Mouse (Mus musculus): ENCODE measurements around the gene Irx4.

Gene Irx4

DNA sequence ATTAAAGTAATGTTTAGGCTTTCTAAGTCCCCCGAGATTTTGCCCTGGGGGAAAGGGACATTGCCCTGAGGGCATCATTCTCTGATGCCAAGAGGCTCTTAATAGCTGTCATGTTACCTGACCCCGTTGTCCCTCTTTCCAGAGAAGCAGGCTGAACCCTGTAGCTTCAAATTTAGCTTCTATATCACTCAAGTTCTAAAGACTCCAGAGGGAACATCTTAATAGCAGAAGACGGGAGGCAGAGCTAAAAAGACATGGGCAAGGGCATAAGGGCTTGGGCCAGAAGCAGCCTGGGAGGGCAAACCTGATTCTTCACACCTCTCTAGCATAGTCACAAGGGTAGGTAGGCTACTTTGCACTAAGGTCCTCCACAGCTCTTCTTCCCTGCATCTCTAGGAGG is 9.6 kb downstream of the Irx4 start:
- DNase-seq (ENCODE audit: low read depth, low spot score) = no peak

DNA sequence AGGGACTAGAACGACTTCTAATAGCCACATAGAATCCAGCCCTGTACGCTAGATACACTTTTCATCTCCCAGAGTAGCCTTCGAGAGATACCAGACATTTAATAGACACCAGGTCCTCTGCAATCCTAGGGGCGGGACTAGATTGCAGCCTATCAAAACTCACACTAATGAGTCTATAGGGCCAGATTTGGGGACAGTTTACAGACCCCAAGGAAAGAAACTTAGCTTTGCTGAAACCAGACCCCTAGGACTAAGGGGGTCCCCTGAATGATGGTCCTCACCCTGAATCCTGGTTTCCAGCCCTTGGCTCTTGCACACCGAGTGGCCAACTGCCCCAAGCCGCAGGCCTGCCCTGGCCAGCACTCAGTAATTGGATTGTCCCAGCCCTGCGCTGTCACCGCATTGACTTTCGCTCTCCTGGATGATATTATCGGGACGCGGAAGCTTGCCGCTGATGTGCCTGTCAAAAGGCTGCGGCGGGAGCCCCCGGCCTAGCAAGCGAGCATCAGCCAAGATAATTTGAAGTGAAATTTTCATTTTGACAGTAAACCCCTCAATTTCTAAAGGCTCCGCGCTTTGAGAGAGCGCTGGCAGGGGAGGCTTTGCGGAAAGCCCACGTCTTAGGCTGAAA is 10.3 kb downstream of the Irx4 start:
- DNase-seq (ENCODE audit: low read depth, low spot score) = no peak

GRCm38 (mm10) chr13:73271336-73272242 is 11.3 kb downstream of the Irx4 start:
- no peak for DNase-seq (ENCODE audit: low read depth, low spot score)

DNA sequence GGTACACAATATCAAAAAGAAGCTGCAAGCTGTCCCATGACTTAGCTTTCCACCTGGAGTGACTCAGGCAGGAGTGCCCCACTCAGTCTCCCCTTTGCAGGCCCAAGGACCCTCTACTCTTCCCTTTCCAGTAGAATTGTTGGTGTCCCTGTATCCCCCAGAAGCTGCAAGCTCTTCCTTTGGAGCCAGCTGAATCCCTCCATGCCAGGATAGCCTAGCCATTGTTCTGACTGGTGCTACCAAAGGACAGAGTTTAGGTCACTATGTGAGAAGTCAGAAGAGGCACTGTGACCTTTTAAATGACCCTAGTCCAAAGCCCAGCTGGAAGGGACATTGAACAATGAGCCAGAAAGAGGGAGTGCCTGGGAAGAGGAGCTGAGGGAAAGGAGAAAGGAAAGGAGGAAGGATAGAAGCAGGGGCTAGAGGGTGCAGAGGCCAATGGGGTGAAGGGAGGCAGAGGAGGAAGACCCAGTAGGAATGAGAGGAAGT is 12.6 kb downstream of the Irx4 start:
- no peak for DNase-seq (ENCODE audit: low read depth, low spot score)

DNA sequence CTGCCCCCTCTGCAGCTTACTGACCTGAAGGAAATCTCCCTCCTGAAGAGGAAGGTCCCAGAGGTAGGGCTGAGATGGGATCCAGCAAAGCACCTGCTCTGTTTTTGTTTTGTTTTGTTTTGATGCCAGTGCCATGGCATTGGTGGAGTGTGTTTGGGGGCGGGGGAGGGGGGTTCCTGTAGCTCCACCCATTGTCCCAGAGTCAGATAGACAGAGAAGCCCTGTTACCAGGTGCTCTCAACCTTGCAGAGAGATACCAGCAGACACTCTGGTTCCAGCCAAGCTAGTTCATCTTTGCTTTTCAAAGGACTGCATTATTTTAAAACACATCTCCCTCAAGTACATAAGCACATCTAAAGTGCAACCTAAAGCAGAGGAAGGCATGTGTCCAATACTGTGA is 13.3 kb downstream of the Irx4 start:
- no peak for DNase-seq (ENCODE audit: low read depth, low spot score)

GRCm38 (mm10) chr13:73277361-73277760 is 17.1 kb downstream of the Irx4 start:
- DNase-seq (ENCODE audit: low read depth, low spot score) = no peak

DNA sequence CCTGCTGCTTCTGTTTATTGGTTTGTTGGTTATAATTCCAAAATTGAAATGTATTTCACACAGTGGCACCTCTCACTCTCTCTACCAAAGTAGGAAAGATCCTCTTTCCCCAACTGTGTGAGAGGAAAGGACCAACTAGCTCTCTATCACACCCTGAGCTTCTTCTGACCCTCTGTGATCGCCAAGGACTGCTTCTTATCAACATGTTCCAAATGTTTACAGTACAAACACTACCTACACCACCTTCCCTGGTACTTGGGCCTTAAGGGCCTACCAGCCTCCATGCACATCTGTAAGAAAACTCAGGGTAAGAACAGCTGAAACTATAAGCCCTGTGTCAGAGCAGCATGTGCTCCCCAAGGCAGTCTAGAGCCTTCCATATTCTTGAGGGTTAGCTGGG is 17.5 kb downstream of the Irx4 start:
- DNase-seq (ENCODE audit: low read depth, low spot score) = no peak

GRCm38 (mm10) chr13:73279196-73279595 is 18.9 kb downstream of the Irx4 start:
- no peak for DNase-seq (ENCODE audit: low read depth, low spot score)

GRCm38 (mm10) chr13:73282407-73282806 is 22.1 kb downstream of the Irx4 start:
- DNase-seq (ENCODE audit: low read depth, low spot score) = no peak

DNA sequence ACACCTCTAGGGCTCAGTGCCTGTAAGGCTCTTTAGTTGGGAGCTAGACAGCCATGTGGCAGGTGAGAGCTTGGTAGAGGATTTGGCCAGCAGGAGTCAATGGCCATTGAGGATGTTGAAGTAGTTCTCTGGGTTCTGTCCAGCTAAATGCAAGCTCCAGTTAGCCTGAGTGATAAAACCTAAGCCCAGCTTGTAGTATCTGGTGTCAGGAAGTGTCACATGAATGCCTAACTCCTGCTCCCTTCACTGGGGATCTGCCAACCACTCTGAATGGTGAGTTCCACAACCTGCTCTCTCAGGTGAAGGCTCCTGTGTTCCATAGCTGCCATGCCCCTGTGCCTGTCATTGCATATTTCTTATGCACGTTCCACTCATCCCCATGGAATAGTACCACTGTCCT is 23.3 kb downstream of the Irx4 start:
- no peak for DNase-seq (ENCODE audit: low read depth, low spot score)

- DNase-seq (ENCODE audit: low read depth, low spot score) = no peak
Observed at GRCm38 (mm10) chr13:73290206-73290605, 29.9 kb downstream of the Irx4 start.

DNA sequence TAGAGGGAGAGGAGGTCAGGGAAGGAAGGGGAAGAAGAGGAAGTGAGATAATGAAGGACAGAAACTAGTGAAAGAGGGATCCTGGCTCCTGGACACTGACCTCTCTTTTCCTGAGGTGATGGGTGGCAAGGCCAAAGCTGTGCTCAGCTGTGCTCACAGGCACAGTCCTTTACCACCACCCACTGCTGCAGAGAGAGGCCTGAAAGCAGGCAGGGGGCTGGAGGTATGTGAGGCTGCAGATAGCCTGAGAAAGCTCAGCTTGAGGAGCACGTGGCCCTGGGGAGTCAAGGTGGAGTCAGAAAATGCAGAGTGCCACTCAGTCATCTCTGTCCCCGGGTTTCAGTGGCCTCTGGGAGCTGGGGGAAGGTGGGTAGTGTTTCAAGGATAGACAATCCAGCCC is 30.8 kb downstream of the Irx4 start:
- DNase-seq (ENCODE audit: low read depth, low spot score) = no peak

DNA sequence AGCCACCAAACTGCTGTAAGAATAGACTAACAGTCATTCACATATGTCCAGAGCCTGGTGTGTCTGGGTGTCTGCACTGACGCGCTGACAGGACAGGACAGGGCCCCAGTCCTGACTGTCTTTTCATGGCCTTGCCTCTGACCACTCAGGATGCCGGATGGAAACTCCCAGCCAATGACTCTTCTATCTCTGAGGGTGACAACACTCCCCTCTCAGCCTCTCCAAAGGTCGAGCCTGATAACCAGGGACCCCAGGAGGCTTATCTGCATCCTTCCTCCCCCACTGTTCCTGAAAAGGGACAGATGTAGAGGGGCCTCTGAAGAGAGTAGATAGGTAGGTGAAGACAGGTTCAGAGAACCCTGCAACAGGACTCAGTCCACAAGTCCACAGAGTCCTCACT is 38.4 kb downstream of the Irx4 start:
- DNase-seq (ENCODE audit: low read depth, low spot score) = no peak

GRCm38 (mm10) chr13:73299322-73299721 is 39.0 kb downstream of the Irx4 start:
- no peak for DNase-seq (ENCODE audit: low read depth, low spot score)

GRCm38 (mm10) chr13:73304729-73305128 is 44.5 kb downstream of the Irx4 start:
- DNase-seq (ENCODE audit: low read depth, low spot score) = no peak

GRCm38 (mm10) chr13:73305398-73306084 is 45.3 kb downstream of the Irx4 start:
- no peak for DNase-seq (ENCODE audit: low read depth, low spot score)

GRCm38 (mm10) chr13:73306085-73306410 is 45.8 kb downstream of the Irx4 start:
- no peak for DNase-seq (ENCODE audit: low read depth, low spot score)

- DNase-seq (ENCODE audit: low read depth, low spot score) = no peak
Observed at GRCm38 (mm10) chr13:73306430-73306829, 46.2 kb downstream of the Irx4 start.

DNA sequence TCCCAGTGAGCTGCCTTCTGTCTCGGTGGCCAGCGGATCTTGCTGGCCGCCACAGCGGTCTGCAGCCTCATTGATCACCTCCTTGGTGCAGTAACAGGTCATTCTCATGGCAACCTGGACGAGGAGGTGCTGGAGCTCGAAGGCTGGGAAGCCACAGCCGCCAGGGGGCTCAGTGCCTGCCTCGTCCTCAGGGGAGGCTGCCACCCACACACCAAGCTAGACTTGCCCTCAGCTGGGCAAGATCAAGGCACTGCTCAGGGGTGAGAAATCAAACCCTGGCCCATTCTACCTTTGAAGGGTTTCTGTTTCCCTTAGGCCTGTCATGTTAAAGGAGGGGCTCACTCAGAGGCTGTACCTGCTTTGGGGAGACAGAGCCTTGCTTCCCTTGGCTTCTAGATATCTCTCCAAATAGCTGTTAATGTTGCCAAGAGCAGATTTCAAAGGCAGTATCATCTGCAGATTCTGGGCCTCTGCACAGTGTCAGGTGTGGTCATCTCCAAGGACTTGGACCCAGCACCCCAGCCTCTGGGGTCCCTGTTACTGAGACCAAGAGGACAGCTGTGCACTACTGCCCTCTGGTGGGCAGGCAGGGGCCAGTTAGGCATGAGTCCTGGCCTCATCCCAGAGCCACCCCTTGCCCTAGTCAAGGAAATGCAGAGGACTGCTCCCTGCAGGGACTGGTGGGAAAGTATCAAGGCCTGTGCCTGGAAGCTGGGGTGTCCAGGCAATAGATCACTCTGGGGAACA is 50.1 kb downstream of the Irx4 start:
- DNase-seq (ENCODE audit: low read depth, low spot score) = no peak
